Mouse (Mus musculus): Measurements from ENCODE around the gene Mylk4. TPM values are rescaled to one million over a fixed set of nuclear protein-coding genes. Genes with fewer than 3 reads are reported as not detected.

Gene Mylk4
- total RNA-seq (2021), result under 1 TPM; 0.47 to 0.62 TPM

DNA sequence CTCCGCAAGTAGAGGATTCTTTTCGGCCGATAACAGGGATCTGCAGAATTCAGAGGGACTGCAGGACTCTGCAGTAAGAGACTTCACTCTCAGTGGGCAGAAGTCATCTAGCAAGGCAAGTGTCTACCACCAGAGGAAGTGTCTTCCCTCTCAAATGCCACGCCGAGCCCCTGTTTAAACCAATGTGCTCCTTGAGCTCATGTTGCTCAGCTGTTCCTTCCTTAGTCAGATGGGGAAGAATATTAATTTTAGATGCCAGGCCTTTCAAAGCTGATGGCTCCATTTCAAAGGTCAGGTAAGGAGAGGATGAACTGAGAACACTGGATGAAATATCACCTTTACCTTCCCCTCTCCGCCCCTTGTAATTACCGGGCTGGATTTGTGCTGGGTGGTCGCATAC is at the start of gene Mylk4:
Gene Mylk4, minus strand, starts transcription at position 139 of the 400 bp plus-strand sequence.
- intact Hi-C loops (cut with DNase I), result loop anchor here (10.0 kb wide), 1 partner anchor 989 kb away; no protein-coding TSS in a partner anchor
- no peak for DNase-seq (ENCODE audit: extremely low spot score in 1 of 2, low spot score in 2 of 2)

DNA sequence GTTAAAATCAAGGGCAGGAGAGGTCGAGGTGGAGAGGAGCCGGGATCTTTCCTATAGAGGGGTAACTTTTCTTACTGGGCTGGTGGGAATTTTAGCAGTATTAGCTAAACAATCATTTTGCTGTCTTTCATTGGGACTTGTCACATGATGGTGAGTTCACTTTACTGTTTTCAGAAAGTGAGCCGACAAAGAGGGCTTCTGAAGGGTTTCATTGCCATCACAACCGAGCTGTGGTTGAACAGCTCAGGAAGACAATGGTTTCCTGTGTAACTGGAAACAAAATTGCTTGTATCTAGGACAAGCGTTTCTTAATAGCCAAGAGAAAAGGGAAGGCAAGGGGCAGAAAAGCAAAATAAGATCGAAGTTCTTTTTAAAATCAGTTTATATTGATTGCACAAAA is 49.5 kb upstream of the Mylk4 start:
- no peak for DNase-seq (ENCODE audit: extremely low spot score in 1 of 2, low spot score in 2 of 2)
- intact Hi-C loops (cut with DNase I), result no loop called here

DNA sequence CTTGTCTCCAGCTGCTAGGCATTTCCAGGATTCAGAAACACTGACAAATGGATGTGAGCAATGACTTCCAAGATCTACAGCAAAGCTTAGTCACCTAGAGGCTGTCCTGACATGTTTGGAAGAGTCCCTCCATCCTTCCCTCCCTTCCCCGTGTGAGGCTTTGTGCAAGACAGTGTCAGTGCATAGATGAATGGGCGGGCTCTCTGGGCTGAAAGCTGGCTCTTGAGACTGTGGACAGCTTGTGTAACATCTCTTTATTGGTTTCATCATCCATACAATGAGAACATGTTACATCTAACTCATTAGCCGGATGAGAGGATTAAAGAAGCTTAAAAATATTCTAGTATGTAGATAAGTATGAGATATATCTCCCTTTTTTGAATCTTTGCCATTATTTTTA is 49.0 kb upstream of the Mylk4 start:
- DNase-seq (ENCODE audit: extremely low spot score in 1 of 2, low spot score in 2 of 2), result no peak
- intact Hi-C loops (cut with DNase I), result no loop called here

GRCm38 (mm10) chr13:32831505-32832273 is 47.9 kb upstream of the Mylk4 start:
- DNase-seq (ENCODE audit: extremely low spot score in 1 of 2, low spot score in 2 of 2), result no peak
- intact Hi-C loops (cut with DNase I), result no loop called here

GRCm38 (mm10) chr13:32828886-32829285 is 45.1 kb upstream of the Mylk4 start:
- intact Hi-C loops (cut with DNase I), result no loop called here
- DNase-seq (ENCODE audit: extremely low spot score in 1 of 2, low spot score in 2 of 2), result no peak

- intact Hi-C loops (cut with DNase I), result no loop called here
- peak in 1 of 2 experiments; percentile 55 for DNase-seq (ENCODE audit: extremely low spot score in 1 of 2, low spot score in 2 of 2)
Measured at GRCm38 (mm10) chr13:32827951-32828350, 44.2 kb upstream of the Mylk4 start.

DNA sequence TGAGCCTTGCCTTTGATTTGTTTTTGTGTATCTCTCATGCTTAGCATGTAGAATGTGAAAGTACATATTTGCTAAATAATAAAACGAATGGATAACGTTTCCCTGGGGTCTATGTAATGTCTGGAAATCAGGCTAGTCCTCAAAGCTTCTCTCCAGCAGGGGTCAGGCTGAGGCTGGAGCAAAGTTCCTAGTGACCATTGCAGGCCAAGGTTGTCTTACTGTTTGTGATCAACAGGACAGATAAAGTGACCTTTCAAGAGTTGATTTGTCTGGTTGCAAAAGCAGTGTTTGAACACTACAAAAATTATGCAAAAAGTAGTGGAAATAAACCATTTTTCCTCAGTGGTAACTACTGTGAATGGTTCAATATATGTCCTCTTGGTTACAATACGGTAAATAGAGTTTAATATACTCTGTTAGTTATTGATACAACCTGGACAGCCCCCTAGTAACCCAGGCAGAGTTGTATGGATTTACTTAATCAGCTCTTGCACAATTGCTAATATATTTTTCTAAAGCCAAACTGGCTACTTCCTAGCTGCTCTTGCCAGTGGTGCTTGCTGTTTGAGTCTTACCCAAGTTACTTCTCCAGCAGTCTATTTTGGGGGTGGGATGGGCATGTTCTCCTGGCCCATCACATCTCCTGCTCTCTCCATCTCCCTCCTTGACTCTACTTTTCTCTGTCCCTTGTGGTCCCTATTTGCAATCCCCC is 43.5 kb upstream of the Mylk4 start:
- intact Hi-C loops (cut with DNase I), result no loop called here
- DNase-seq (ENCODE audit: extremely low spot score in 1 of 2, low spot score in 2 of 2), result no peak

GRCm38 (mm10) chr13:32825546-32825945 is 41.8 kb upstream of the Mylk4 start:
- intact Hi-C loops (cut with DNase I), result no loop called here
- DNase-seq (ENCODE audit: extremely low spot score in 1 of 2, low spot score in 2 of 2), result no peak

DNA sequence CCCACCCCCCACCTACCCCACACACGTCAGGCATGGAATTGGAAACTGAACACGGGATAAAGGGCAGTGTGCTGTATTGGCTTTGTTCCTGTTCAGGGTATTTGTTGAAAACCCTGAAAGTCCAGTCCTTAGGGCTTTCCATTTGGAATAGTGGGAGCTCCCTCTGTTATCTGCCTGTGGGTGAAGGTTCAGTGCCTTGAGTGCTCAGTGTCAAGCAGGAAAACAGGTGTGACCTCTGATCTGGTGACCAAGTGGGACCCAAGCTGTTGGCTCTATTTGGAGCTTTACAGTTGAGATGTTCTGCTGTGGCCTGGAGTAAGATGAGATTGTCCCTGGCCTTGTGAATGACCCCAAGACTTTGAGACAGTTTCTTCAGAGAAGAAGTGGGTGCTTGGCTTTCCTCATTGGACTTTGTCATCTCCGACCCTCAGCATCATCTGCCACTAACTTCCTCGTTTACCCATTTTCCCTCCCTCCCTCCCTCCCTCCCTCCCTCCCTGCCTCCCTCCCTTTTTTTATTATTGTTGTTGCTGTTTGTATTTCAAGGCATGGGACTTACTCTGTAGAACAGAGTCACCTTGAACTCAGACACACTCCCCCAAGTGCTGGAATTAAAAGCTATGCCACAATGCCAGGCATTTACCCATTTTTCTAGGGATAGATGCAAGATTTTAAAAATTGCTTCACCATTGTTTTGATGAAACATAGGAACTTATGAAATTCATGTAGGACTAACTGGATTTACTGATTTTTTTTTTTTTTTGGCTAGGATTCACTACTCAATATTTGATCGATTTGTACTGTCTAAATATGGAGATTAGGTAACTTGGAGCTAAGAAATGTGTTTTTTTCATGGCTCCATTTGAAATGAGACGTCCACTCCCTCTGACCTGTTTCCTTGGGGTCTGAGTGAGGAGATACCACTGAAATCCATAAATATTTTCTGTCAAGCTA is 40.9 kb upstream of the Mylk4 start:
- no peak for DNase-seq (ENCODE audit: extremely low spot score in 1 of 2, low spot score in 2 of 2)
- intact Hi-C loops (cut with DNase I), result no loop called here

DNA sequence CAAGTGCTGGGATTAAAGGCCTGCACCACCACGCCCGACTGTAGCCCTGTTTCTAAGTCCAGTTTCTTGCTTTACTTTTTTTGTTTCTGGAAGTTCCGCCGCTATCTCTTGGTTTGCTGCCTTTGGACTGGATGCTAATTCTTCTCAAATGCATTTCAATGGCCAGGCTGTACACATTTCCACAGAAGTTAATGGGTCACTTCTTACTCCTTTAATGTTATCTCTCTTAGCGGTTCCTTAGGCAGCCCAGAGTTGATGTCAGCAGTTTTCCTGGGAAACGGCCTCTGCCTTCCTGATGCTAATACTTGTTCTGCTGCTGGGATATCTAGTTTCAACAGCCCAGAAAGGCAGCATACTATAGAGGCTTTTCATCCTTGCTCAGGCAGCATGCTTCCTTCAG is 39.4 kb upstream of the Mylk4 start:
- no peak for DNase-seq (ENCODE audit: extremely low spot score in 1 of 2, low spot score in 2 of 2)
- intact Hi-C loops (cut with DNase I), result no loop called here

DNA sequence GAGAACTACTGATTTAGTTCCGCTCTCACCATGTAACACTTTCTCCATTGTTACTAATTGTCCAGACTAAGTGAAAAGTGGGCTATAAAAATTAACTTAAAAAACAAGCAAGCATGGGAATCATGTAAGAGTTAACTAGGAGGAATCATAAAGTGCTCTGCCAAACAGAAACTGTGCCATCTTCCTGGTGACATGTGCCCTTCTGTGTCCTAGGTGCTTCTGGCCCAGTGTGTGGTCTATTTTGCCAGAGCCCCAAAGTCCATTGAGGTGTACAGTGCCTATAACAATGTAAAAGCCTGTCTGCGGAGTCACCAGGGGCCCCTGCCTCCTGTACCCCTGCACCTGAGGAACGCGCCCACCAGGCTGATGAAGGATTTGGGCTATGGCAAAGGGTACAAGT is 37.9 kb upstream of the Mylk4 start:
- intact Hi-C loops (cut with DNase I), result no loop called here
- no peak for DNase-seq (ENCODE audit: extremely low spot score in 1 of 2, low spot score in 2 of 2)

GRCm38 (mm10) chr13:32819926-32820325 is 36.2 kb upstream of the Mylk4 start:
- intact Hi-C loops (cut with DNase I), result no loop called here
- no peak for DNase-seq (ENCODE audit: extremely low spot score in 1 of 2, low spot score in 2 of 2)

- intact Hi-C loops (cut with DNase I), result no loop called here
Measured at GRCm38 (mm10) chr13:32819241-32819640, 35.5 kb upstream of the Mylk4 start.

GRCm38 (mm10) chr13:32807624-32808023 is 23.9 kb upstream of the Mylk4 start:
- no peak for DNase-seq (ENCODE audit: extremely low spot score in 1 of 2, low spot score in 2 of 2)
- intact Hi-C loops (cut with DNase I), result no loop called here

More at GRCm38 (mm10) chr13:32819241-32819640, 35.5 kb upstream of the Mylk4 start:
- DNase-seq (ENCODE audit: extremely low spot score in 1 of 2, low spot score in 2 of 2), result no peak

GRCm38 (mm10) chr13:32806820-32807219 is 23.1 kb upstream of the Mylk4 start:
- peak in 1 of 2 experiments; percentile 62 for DNase-seq (ENCODE audit: extremely low spot score in 1 of 2, low spot score in 2 of 2)

DNA sequence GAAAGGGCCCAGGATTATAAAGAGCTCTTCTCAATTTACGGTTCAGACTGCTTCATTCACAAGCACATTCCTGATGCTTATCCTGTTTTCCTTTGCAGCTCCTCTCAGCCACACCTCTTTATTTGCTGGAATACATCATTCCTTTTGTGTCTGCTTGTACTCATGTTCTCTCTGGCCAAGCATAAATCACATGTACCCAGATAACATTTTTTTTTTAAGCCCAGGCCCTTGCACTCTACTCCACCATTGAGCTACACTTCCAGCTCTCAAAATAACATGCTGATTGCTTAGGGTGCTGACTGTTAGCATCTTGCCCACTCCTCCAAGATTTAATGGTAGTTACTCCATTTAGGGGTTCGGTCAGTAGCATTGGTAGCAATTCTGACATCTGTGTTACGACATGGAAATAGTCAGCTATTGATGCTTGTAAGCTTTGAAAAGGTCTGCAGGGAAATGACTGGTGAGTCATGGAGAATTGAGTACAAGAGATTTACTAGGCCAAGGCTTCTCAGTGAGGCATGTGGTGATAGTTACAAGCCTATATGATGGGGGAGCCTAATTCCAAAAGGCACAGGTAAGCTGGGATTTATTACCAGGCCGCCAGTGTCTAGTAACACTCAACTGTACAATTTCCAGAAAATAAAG is 20.1 kb upstream of the Mylk4 start:
- DNase-seq (ENCODE audit: extremely low spot score in 1 of 2, low spot score in 2 of 2), result no peak
- intact Hi-C loops (cut with DNase I), result no loop called here

More at GRCm38 (mm10) chr13:32806820-32807219, 23.1 kb upstream of the Mylk4 start:
- intact Hi-C loops (cut with DNase I), result no loop called here

DNA sequence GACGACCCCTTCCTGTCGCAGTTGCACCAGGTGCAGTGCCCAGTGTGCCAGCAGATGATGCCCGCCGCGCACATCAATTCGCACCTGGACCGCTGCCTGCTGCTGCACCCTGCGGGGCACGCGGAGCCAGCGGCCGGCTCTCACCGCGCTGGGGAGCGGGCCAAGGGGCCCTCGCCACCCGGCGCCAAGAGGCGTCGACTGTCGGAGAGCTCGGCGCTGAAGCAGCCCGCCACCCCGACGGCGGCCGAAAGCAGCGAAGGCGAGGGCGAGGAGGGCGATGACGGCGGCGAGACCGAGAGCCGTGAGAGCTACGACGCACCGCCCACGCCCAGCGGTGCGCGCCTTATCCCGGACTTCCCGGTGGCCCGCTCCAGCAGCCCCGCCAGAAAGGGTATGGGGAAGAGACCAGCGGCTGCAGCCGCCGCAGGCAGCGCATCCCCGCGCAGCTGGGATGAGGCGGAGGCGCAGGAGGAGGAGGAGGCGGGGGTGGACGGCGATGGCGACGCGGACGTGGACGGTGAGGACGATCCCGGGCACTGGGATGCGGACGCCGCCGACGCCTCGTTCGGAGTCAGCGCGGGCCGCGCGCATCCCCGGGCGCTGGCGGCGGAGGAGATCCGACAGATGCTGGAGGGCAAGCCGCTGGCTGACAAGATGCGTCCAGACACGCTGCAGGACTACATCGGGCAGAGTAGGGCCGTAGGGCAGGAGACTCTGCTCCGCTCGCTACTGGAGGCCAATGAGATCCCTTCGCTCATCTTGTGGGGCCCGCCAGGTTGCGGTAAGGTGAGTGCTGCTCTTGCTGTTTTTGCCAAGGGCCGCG is 18.7 kb upstream of the Mylk4 start, which contains the start of gene D930007J09Rik:
Gene D930007J09Rik, minus strand, starts transcription at position 591 of the 823 bp plus-strand sequence.
- intact Hi-C loops (cut with DNase I), result no loop called here
- peak in 1 of 2 experiments; percentile 80 for DNase-seq (ENCODE audit: extremely low spot score in 1 of 2, low spot score in 2 of 2)
